Mouse (Mus musculus) heart, adult 2 months (tissue): ENCODE results near the gene Hlx. TPM values are rescaled to one million over a fixed set of nuclear protein-coding genes. Genes with fewer than 3 reads are reported as not detected.

ENCODE experiments used
- DNase-seq, 2 experiments: peaks; one replicate each; pipeline ENCODE4 v3.0.0; 2021
- H3K27ac ChIP-seq: fragments of 200-600 bp; 2 replicates; pipeline ENCODE4 v1.8.1; 2022
- H3K27me3 ChIP-seq: fragments of 200-500 bp; 2 replicates; pipeline ENCODE4 v1.6.1; 2012; ENCODE audit warnings: mild to moderate bottlenecking, low read length, inconsistent platforms, mixed read lengths; ENCODE audit not compliant: control insufficient read depth, insufficient read depth
- H3K36me3 ChIP-seq: fragments of 200-500 bp; 2 replicates; pipeline ENCODE4 v1.6.1; 2012; ENCODE audit warnings: low read length, inconsistent platforms; ENCODE audit not compliant: control insufficient read depth, insufficient read depth
- H3K4me1 ChIP-seq: fragments of 200-500 bp; 2 replicates; pipeline ENCODE4 v1.6.1; 2011; ENCODE audit warnings: low read length; ENCODE audit not compliant: control insufficient read depth, insufficient read depth
- H3K4me3 ChIP-seq: fragments of 200-600 bp; 2 replicates; pipeline ENCODE4 v1.8.1; 2022
- H3K79me2 ChIP-seq: fragments of 200-500 bp; replicated peaks from 2 replicates; pipeline ENCODE4 v1.6.1; 2012; ENCODE audit warnings: mild to moderate bottlenecking, inconsistent platforms, low read length, moderate library complexity, mixed read lengths; ENCODE audit not compliant: control insufficient read depth, insufficient read depth
- H3K9ac ChIP-seq: fragments of 200-500 bp; 2 replicates; pipeline ENCODE4 v1.6.1; 2012; ENCODE audit warnings: low read depth, mild to moderate bottlenecking, control low read depth, inconsistent platforms, low read length, mixed read lengths
- CTCF ChIP-seq: fragments of 200-600 bp; IDR thresholded peaks from 2 replicates; pipeline ENCODE4 v1.8.1; 2022; ENCODE audit warnings: antibody characterized with exemption, mild to moderate bottlenecking, moderate library complexity
- EP300 ChIP-seq: fragments of 200-500 bp; IDR thresholded peaks from 2 replicates; pipeline ENCODE4 v1.6.1; 2011; ENCODE audit warnings: low read depth, low read length, control low read depth; ENCODE audit not compliant: insufficient read depth
- POLR2A ChIP-seq: fragments of 200-500 bp; IDR thresholded peaks from 2 replicates; pipeline ENCODE4 v1.6.1; 2011; ENCODE audit warnings: mild to moderate bottlenecking, low read depth, low read length, control low read depth; ENCODE audit not compliant: insufficient read depth
- WGBS: fragments of 180-500 bp; shearing (Covaris S2); methylation state at CpG from one replicate; pipeline ENCODE4 v1.1.7; 2018; 5-methylcytosine and 5-hydroxymethylcytosine counted together
- intact Hi-C: fragments of 180-260 bp; cut with DNase I; formaldehyde crosslinking; loops from one replicate; pipeline ENCODE4 v1.15.1; 2025
- polyA plus RNA-seq: library from polyadenylated mRNA; depleted of rRNA; stranded (reverse); fragments of >200 nt; gene quantifications from 2 replicates; pipeline ENCODE4 v1.2.3, GENCODE M21; 2012
- total RNA-seq, 2 experiments: library from RNA; stranded (reverse); gene quantifications; 2 replicates each; pipeline ENCODE4 v1.2.3; 2021

Gene Hlx
- total and polyA plus RNA-seq, 3 experiments, result 7.6 to 11.4 (median 10.8) TPM

GRCm38 (mm10) chr1:184692204-184692904 is 40.1 kb downstream of the Hlx start:
- no peaks in the 10 kb centered on the region for H3K27me3 ChIP-seq
- H3K4me3 ChIP-seq, result no peak overlapping the region
- no peak overlapping the region for H3K27ac ChIP-seq
- no peaks in the 10 kb centered on the region for H3K36me3 ChIP-seq
- H3K79me2 ChIP-seq, result no peaks in the 10 kb centered on the region
- DNase-seq, result no peak
- no peak for TF ChIP-seq EP300
- TF ChIP-seq CTCF, result no peak
- TF ChIP-seq POLR2A, result no peak
- H3K4me1 ChIP-seq, result no peaks in the 10 kb centered on the region
- 82% methylated on average over 10 of the region's 10 CpGs for WGBS
- intact Hi-C loops, result no loop called here
- H3K9ac ChIP-seq, result no peak overlapping the region

- 85% methylated on average over 8 of the region's 8 CpGs for WGBS
- intact Hi-C loops, result no loop called here
Measured at GRCm38 (mm10) chr1:184691240-184691639, 41.2 kb downstream of the Hlx start.

DNA sequence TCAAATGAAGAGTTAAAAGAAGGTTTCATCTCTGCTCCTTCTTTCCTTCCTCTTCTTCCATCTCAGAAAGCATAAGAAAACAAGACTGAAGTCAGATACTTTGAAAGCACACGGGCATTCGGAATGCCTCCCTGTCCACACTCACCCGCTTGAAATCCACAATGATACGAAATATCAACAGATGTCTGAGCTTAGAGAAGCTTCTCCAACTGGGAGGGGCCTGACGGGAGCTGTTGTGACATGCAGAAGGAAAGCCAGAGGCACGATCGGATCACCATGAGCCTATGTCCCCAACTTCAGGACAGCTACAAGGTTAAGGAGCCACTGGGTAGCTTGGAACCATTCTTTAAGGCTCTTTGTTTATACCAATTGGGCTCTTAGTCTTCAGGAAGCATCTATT is 44.4 kb downstream of the Hlx start:
- Histone ChIP-seq H3K27ac (no peak overlapping the region), H3K4me3 (no peak overlapping the region), H3K36me3 (no peaks in the 10 kb centered on the region), H3K4me1 (no peaks in the 10 kb centered on the region), H3K9ac (no peak overlapping the region), H3K79me2 (no peaks in the 10 kb centered on the region), H3K27me3 (no peaks in the 10 kb centered on the region)
- intact Hi-C loops, result no loop called here
- TF ChIP-seq POLR2A, result no peak
- TF ChIP-seq EP300, result no peak
- no peak for TF ChIP-seq CTCF
- WGBS, result 50% methylated on average over 7 of the region's 7 CpGs
- DNase-seq, result no peak

More at GRCm38 (mm10) chr1:184691240-184691639, 41.2 kb downstream of the Hlx start:
- no peaks in the 10 kb centered on the region for H3K79me2 ChIP-seq
- no peaks in the 10 kb centered on the region for H3K36me3 ChIP-seq
- H3K4me1 ChIP-seq, result no peaks in the 10 kb centered on the region
- no peak for DNase-seq
- no peak overlapping the region for H3K9ac ChIP-seq
- H3K27me3 ChIP-seq, result no peaks in the 10 kb centered on the region
- no peak overlapping the region for H3K27ac ChIP-seq
- no peak for TF ChIP-seq EP300
- no peak for TF ChIP-seq CTCF
- no peak for TF ChIP-seq POLR2A
- no peak overlapping the region for H3K4me3 ChIP-seq

DNA sequence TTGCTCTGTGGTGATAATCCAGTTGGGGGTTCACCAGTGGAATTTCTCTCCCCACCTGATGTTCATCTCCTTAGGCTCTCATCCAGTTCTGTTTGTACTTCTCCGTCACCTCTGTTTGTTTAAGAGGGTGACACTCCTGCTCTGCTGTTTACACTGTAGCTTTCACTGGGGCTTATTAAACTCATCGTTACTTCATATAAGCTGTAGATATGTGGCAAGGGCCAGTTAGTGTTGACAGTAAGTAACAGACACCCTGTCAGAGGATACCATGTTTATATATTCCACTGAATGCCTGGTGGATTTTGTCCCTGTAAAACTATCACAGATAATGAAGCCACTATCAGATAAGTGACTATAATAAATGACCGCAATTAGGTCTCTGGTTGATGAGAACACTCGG is 44.9 kb downstream of the Hlx start:
- 58% methylated on average over 4 of the region's 4 CpGs for WGBS

GRCm38 (mm10) chr1:184683541-184683940 is 48.9 kb downstream of the Hlx start:
- no peak for TF ChIP-seq POLR2A
- no peak for TF ChIP-seq EP300
- TF ChIP-seq CTCF, result no peak
- DNase-seq, result no peak
- Histone ChIP-seq H3K79me2 (no peaks in the 10 kb centered on the region), H3K27me3 (no peaks in the 10 kb centered on the region), H3K36me3 (no peaks in the 10 kb centered on the region), H3K4me3 (no peak overlapping the region), H3K4me1 (no peaks in the 10 kb centered on the region), H3K27ac (no peak overlapping the region), H3K9ac (no peak overlapping the region)
- WGBS, result 53% methylated on average over 6 of the region's 6 CpGs
- intact Hi-C loops, result no loop called here

More for the DNA sequence above, 44.9 kb downstream of the Hlx start:
- Histone ChIP-seq H3K4me3 (no peak overlapping the region), H3K79me2 (no peaks in the 10 kb centered on the region), H3K27me3 (no peaks in the 10 kb centered on the region), H3K27ac (no peak overlapping the region), H3K9ac (no peak overlapping the region), H3K36me3 (no peaks in the 10 kb centered on the region), H3K4me1 (no peaks in the 10 kb centered on the region)
- DNase-seq, result no peak
- TF ChIP-seq POLR2A, result no peak
- TF ChIP-seq CTCF, result no peak
- TF ChIP-seq EP300, result no peak
- intact Hi-C loops, result no loop called here

- Histone ChIP-seq H3K27ac (no peak overlapping the region), H3K36me3 (no peaks in the 10 kb centered on the region), H3K4me3 (no peak overlapping the region), H3K4me1 (peaks cover 4% of the 10 kb centered on the region), H3K9ac (no peak overlapping the region), H3K27me3 (no peaks in the 10 kb centered on the region), H3K79me2 (no peaks in the 10 kb centered on the region)
- no peak for TF ChIP-seq POLR2A
- no peak for TF ChIP-seq EP300
- no peak for TF ChIP-seq CTCF
- DNase-seq, result no peak
- WGBS, result 58% methylated on average over 8 of the region's 8 CpGs
- intact Hi-C loops, result loop anchor here (5.0 kb wide), 2 partner anchors 48 to 232 kb away; no protein-coding TSS in a partner anchor
Measured at GRCm38 (mm10) chr1:184679416-184679965, 52.9 kb downstream of the Hlx start.
